Mouse (Mus musculus) R1 (cell line): ENCODE results near the gene Higd1c.
"Not testable (repeated sequence)": the region's sequence is repeated elsewhere in the genome, so short reads cannot be mapped to it uniquely, and the experiment has no call there.

Source experiments
- DNase-seq: peaks from one replicate; pipeline ENCODE4 v3.0.0-alpha.2; 2018; ENCODE audit warnings: low read depth, low spot score

The Higd1c gene

GRCm38 (mm10) chr15:100353399-100353798 is 10.9 kb upstream of the Higd1c start:
- not testable (repeated sequence) for DNase-seq

- DNase-seq: no peak
Measured at GRCm38 (mm10) chr15:100355876-100356275, 8.5 kb upstream of the Higd1c start.

DNA sequence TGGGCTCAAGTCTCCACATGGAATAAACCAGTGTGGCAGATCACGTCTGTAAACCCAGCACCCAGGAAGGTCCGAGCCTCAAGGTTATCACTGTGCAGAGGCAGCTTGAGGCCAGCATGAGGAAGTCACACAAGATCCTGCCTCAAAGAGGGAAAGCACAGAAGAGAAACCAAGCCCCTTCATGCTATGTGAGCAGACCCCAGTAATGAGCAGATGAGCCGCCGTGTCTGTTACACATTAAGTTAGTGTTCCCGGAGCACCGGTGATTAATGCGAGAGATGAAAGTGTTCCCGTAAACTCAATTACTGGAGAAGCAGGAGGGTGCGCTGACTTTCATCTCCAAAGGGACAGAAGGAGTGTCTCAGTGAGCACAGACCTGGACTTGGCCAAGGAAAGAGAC is 1.6 kb downstream of the Higd1c start:
- not testable (repeated sequence) for DNase-seq

GRCm38 (mm10) chr15:100367119-100367518 is 2.8 kb downstream of the Higd1c start:
- no peak for DNase-seq

- peak; percentile 77 for DNase-seq
Measured at GRCm38 (mm10) chr15:100375066-100375465, 10.7 kb downstream of the Higd1c start.

DNA sequence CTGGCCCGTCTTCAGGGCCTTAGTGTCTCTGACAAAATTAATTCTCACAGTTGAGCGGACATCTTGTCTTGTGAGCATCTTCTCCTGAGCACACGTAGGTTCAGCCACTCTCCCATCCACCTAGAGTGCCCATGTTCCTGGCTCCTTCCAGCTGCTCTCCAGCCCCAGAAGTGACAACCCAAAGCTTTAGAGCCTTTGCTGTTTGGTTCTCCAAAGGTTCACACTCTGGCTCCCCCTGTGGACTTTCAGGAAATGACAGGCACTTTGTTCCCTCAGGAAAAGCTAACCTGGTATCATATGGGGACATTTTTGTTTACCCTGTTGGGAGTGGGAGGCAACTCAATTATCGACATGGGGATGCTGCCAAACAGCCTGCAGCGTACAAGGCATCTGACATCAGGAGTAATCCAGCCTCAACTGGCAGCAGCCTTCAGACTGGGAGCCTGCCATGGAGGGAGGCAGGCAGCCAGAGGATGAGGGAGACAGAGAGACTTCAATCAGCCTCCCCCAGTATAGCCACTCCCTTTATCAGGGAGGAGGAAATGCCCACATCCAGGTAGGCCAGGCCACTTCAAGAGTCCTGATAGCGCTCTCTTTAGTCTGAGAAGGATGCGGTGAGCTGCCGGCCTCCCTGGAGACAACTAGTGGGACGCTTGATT is 13.6 kb downstream of the Higd1c start:
- DNase-seq: not testable (repeated sequence)

- DNase-seq: no peak
Measured at GRCm38 (mm10) chr15:100379658-100380057, 15.3 kb downstream of the Higd1c start.

DNA sequence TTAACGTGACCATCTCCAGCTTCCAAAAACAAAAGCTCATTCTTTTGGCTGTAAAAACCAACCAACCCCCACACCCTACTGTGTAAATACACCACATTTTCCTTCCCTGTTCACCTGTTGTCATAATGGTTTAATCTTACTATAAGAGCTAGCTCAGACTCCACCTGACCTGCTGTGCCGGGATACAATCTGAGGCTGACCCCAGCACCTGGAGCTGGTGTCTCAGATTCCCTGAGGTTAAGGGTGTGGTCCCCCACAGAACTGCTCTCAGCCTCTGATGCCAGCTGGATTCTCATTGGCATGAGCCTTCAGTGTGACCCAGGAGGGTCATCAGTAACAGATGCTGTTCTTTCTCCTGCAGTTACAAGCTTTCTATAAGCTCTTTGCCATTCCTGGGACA is 15.8 kb downstream of the Higd1c start:
- DNase-seq: no peak

DNA sequence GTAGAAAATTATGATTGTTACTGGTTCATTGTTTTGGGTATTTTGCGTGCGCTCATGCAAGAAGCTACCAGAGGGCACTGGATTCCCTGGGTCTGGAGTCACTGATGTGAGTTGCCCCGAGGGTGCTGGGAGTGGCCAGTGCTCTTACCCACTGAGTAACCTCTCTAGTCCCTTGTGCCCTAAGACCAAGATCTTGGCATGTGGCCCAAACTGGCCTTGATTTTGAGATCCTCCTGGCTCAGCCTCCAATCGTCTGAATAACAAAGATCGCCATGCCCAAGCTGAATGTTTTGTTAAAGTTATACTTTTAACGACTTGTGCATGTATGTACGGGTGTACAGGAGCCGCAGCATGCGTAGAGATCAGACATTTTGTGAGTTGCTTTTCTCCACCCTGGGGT is 21.4 kb downstream of the Higd1c start:
- no peak for DNase-seq

DNA sequence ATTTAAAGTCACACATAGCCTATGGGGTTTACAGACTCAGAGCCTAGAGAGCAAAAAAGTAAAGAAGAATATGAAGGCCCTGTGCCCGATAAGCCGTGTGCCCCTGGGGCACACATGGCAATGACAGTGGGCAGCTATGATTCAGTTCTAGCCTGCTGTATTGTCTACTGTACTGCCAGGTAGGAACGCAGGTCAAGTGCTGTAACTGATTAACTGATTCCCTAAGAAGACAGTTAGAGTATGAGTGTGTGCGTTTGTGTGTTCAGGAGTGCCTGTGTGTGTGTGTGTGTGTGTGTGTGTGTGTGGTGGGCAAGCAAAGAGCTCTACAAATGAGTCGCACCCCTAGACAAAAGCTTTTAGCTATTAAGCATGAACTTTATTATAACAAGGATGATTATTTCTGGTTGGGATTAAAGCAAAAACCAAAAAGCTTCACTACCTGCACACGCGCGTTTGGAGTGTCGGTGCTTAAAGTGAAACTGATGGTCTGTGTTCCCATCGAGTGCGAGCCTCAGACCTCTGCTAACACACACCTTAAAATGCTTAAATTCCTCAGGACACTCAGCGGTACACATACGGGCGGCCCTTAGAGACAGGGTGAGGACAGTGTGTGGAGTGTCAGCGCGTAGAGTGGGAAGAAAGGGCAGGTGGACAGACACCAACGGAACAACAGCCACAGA is 23.3 kb downstream of the Higd1c start:
- no peak for DNase-seq

DNA sequence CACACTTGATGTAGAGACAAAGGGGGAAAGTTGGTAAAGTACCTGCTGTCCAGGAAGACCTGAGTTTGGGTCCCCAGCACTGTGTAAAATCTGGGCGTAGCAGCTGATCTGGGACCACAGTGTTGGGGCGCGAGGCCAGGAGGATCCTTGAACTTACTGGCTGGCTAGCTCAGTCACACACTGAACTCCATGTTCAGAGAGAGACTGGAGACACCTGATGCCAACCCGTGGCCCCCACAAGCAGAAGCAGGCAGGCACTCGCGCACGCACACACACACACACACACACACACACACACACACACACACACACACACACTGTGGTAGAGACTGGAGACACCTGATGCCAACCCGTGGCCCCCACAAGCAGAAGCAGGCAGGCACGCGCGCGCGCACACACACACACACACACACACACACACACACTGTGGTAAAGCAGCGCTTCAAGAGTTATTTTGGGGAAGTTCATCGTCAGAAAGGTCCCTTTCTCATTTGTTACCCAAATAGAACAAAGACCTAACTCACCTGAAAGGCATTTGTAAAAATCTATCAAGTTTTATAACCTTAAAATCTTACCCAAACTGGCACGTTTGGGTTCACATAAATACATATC is 24.0 kb downstream of the Higd1c start:
- no peak for DNase-seq

DNA sequence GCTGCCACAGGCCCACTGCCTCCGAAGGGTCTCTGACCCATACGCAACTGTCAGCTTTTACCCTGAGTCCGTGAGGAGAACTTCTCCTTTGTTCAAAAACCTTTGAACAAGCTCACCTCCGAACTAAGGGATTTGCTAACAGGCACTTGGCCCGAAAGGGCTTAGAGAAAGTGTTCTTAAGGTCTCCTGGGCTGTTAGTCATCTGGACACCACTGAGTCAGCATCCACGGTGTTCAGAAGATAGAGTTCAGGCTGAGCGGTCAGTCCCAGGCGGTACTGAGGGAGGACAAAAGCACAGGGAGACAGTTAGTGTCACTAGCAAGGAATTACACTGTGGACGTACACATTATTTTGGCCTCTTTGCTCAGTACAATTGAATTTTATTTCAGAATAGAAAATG is 24.5 kb downstream of the Higd1c start:
- no peak for DNase-seq

- no peak for DNase-seq
Measured at GRCm38 (mm10) chr15:100391066-100391465, 26.7 kb downstream of the Higd1c start.

DNA sequence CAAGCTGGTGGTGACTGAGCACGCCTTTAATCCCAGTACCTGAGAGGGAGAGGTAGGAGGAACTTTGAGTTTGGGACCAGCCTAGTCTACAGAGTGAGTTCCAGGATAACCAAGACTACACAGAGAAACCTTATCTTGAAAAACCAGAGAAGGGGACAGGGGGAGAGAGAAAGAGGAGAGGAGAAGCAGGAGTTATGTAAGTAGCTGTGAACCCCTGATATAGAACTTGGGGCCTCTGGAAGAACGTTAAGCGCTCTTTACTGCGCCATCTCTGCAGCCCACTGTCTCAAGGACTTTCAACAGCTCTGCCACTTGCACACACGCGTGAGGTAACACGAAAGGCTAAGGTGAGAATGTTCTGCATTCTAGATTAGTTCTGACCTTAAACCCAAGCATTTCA is 27.3 kb downstream of the Higd1c start:
- DNase-seq: no peak

DNA sequence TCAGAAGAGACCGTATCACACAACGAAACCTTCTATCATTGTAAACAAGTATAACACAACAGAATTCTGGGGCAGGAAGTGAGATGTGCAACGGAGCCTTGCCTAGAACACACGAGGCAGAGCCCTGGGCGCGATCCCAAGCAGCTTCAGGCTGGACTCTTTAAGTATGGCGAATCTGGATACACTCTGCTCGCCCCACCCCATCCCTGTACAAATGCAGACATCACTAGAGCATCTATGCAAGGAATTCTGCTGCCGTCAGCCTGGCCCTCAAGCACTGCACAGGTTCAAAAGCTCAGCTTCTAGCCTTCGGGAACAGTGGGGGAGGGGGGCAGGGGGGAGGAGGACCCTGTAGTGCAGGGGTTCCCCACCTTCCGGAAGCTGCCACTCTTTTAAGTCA is 28.7 kb downstream of the Higd1c start:
- DNase-seq: peak; percentile 68

GRCm38 (mm10) chr15:100395561-100395960 is 31.2 kb downstream of the Higd1c start:
- DNase-seq: no peak

DNA sequence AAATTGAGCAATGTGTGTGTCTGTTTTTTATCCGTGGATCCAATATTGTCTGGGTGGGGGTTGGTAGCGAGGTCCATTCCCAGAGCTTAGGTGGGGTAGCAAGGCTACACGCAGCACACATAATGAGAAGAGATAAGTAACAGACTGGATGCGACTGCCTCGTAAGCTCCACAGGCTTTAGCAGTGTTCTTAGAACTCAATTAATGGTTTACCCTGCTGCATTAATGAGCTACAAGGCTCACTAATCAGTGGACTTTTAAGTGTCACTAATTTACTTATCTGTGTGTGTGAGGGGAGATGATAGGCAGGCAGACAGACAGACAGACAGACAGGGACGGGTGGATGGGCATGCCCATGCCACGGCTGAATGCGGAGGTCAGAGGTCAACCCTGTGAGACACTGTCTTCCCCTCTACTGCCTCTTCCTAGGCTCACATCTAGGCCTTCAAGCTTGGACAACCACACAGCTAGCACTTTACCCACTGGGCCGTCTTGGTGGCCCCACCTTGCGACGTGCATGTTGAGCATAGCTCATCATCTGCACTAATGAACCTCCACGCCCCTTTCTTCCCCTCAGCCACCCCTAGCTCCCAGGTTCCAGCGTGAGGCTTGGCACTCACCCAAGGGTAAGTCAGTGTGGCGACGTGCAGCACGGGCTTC is 36.4 kb downstream of the Higd1c start:
- DNase-seq: no peak

GRCm38 (mm10) chr15:100401811-100402210 is 37.5 kb downstream of the Higd1c start:
- no peak for DNase-seq

DNA sequence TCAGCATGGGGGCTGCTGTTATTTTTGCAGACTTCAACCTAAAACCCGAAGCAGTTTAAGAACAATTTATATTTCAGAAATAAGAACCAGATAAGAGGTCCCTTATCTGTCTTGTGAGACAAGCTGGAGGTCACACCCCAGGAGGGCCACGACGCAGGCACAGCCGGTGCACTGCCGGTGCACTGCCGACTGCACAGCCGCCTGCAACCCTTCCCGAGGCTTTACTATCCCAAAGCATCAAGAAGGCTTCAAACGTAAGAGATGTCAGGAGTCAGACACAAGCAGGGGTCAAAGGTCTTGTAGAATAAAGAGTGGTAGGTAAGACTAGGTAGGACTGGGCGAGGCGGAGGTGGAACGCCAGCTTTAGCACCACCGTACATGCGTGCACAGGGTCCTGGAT is 38.0 kb downstream of the Higd1c start:
- DNase-seq: no peak

DNA sequence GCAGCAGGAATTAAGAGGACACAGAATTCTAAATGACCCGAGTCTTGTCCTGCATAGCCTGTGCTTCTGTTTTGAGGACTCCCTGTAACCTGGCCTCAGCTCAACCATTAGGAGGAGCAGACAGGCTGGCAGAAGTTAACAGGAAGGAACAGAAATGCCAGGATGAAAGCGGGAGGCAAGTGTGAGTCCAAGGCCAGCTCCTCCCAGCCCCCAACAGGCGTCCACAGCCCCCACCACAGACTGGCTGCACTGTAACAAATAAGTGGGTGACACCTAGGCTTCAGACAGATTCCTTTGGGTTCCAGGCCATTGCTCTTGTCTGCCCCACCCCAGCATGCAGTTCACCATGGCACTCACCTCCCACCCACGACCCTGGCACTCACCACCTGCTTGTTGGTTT is 38.5 kb downstream of the Higd1c start:
- DNase-seq: no peak

GRCm38 (mm10) chr15:100403318-100404000 is 39.1 kb downstream of the Higd1c start:
- DNase-seq: no peak

DNA sequence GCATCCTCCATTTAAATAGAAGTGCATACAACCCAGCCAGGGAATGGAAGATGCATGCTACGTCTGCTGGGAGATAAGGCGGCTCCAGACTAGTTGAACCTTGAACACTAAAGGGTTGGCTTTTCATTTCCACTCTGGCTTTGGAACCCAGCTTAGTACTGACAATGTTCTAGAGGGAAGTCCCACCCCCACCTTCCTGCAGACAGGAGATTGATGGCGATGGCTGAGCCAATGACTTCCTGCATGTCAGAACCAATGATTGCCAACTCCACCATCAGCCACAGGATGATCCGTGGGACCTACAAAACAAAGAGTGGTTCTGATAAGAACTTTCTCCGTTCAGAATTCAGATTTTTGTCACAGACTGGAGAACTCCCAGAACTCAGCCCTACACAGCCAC is 41.7 kb downstream of the Higd1c start:
- peak; percentile 88 for DNase-seq
